Mouse (Mus musculus) embryo, embryonic 11.5 days (tissue): ENCODE data around the gene Olfr1500.
"Not testable (repeated sequence)": the region's sequence is repeated elsewhere in the genome, so short reads cannot be mapped to it uniquely, and the experiment has no call there.

Experiments
- DNase-seq: peaks from one replicate; pipeline ENCODE4 v3.0.0-alpha.2; 2012; ENCODE audit warnings: low read depth, low spot score

The Olfr1500 gene

DNA sequence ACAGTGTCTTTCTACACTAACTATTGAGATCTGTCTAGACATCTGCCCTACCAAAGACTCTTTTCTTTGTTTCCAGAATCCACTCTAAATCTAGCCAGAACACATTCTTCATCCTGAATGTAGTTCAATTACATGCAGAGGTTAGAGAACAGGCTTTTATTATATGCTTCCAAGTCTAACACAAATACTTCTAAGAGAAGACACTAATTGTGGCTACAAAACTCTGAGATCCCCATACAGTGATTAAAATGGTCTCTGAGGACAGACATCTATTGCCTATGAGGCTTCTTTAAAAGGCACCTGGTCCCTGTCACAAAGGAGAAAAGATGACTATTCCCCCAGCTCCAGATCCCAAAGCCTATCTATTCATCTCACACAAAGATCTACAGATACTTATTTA lies at the start of gene Olfr1500:
TSS of gene Olfr1500 (minus strand) at position 101 of the 400 bp plus-strand sequence.
- no peak for DNase-seq

DNA sequence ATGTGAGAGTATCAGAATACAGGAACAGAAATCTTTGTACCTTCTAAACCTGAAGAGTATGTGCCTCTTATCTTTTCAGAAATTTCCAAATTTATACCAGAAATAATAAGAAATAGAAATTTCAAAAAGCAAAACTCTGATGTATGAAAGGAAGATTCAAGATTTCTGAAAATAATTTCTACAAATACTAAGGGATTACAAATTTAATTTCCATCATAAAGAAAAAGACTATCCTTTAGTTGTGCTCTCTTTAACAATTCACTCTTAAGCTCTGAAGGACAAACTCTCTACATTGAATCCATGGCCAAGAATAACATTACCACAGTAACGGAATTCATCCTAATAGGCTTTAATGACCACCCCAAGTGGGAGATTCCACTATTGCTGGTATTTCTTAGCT lies 31.2 kb upstream of the Olfr1500 start, which contains the start of gene Olfr1502:
TSS of gene Olfr1502 (plus strand) at position 301 of the 400 bp plus-strand sequence.
- no peak for DNase-seq

DNA sequence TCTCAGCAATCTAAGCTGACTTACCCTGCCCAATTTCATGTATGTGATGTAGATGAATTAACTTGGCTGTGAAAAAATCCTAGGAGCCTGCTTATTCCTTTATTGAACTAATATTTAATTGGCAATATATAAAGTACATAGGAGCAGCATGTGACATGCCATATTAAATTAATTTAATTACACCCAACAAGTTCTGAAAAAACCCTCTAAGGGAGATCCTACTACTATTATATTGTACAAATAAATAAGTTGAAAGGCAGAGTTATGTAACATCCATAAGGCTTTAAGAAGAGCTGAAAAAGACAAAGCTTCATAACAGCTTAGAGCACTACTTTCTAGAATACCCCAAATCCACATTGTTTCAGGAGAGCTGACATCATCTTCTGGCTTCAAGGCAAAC lies 20.3 kb upstream of the Olfr1500 start, which contains the start of gene Olfr1501:
TSS of gene Olfr1501 (minus strand) at position 101 of the 400 bp plus-strand sequence.
- DNase-seq = not testable (repeated sequence)

- no peak for DNase-seq
These were observed 1.8 kb downstream of the Olfr1500 start for GRCm38 (mm10) chr19:13828447-13828846.

DNA sequence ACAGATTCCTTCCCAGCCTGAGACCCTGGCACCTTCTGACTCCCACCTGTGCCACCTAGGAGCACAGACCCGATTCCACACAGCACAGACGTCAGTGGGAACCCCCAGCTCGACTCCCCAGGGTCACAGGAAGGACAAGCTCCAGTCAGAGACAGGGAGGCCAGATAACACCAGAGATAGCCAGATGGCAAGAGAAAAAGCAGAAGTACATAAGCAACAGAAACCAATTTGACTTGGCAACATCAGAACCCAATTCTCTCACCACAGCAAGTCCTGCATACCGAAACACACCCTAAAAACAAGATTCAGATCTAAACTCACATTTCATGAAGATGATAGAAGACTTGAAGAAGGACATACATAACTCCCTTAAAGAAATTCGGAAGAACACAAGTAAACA lies 9.4 kb downstream of the Olfr1500 start:
- DNase-seq = no peak

DNA sequence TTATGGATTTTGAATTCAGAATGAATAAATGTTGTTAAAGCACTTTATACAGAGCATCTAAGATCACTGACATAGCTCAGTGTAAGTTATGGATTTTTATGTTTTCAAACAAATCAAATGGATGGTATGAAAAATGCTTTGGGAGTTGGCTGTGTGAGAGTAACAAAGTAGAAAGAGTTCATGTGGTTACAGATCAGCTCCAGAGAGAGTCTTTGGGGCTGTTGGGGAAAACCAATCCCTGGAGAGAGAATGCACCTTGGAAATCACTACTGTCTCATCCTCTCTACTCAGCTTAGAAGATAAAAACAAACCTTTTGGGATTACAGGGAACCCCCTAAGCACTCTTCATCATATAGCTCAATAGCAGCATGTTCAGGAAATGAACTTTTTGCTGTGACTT lies 10.9 kb downstream of the Olfr1500 start, which contains the start of gene Olfr1499:
TSS of gene Olfr1499 (minus strand) at position 101 of the 400 bp plus-strand sequence.
- DNase-seq = no peak

GRCm38 (mm10) chr19:13818827-13819226 lies 11.5 kb downstream of the Olfr1500 start:
- peak; percentile 2 for DNase-seq

DNA sequence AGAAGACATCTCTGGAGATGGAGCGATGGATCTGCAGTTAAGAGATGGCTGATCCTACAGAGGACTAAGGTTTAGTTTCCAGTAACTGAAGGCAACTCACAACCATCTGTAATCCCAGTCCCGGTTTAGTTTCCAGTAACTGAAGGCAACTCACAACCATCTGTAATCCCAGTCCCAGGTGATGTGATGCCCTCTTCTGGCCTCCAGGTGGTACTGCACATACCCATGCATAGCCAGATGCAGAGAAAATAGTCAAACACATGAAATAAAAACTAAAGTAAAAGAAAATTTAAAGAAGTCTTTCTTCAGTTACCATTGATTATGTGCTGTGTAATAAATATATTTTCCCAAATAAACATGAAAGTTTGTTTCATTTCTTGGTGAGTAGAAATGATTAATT lies 17.5 kb downstream of the Olfr1500 start:
- DNase-seq = no peak

GRCm38 (mm10) chr19:13805486-13805885 lies 24.8 kb downstream of the Olfr1500 start:
- not testable (repeated sequence) for DNase-seq

DNA sequence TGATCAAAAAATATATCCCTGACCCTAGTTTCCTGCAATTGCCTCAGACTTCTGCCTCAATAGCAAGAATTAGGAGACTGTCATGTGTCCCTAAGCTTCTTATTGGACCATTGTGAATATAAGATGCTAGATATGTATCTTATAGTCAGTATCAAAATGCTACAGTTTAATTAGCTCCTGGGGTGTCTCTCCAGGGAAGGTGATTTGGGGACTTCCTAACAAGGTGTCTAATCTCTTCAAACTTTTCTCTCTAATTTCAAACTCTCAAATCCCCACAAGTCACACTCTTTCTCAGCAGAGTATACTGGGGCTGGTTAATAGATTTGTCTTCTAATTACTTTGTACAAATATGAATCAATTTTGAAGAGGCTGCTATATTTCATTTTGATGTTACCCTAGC lies 32.2 kb downstream of the Olfr1500 start, which contains the start of gene Olfr1497:
TSS of gene Olfr1497 (minus strand) at position 101 of the 400 bp plus-strand sequence.
- DNase-seq = no peak

DNA sequence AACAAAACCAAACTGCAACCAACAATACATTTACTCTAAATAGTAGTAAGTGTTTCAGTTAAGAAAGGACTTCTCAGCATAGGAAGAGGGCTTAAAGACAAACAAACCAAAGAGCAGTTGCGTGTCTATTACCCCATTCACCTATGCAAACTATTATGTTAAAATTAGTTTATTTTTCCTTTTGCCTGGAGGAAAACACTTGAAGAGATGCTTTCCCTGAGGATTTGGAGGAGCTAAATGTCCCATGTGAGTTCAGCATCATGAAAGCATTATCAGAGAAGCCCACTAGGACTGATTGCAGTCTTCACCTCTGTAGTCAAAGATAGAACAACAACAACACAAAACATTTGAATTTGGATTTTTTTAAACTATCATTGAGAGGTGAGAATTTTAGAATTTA lies 52.7 kb downstream of the Olfr1500 start, which contains the start of gene Olfr1496:
TSS of gene Olfr1496 (plus strand) at position 301 of the 400 bp plus-strand sequence.
- no peak for DNase-seq
